Mouse (Mus musculus): ENCODE results near the gene Tk1.
"Not testable (repeated sequence)": the region's sequence is repeated elsewhere in the genome, so short reads cannot be mapped to it uniquely, and the experiment has no call there.

Gene Tk1

DNA sequence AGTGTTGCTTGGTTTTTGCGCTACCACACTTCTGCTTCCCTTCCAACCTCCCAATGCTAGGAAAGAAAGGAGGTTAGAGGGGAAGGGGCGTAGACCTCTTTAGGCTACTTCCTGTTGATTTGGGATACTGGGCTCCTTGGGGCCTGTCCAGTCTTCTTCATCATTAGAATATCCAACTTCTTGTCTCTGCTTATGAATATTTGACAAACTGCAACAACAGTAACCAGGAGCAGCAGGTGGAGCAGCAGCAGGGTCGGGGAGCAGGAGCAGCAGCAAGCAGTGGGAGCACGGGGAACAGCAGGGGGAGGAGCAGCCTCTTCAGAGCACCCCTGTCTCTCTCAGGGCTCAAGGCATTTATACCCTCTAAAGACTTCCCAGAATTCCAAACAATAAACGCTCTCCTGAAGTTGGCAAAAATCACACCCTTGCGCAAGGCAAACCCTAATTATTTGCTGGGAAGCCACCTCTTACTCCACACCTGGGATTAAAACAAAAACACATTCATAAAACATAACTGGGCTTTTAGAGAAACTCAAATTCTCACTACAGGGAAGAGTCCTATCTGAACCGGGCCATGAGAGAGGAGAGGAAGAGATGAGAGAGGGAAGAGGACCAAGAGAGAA is 21.8 kb upstream of the Tk1 start:
- DNase-seq (ENCODE audit: low read depth, low spot score), result no peak

DNA sequence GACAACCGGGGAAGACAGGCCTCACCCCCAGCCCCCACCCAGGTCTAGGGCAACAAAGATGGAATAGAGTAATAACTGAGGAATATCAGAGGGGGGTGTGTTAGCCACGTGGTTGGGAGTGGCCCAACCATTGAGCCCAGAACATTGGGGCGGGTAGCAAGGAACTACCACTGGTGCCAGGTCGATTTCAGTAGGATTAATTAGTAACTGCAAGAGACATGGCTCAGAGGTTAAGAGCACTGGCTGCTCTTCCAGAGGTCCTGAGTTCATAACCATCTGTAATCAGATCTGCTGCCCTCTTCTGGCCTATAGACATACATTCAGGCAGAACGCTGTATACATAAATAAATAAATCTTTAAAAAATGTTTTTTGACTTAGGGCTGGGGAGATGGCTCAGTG is 20.7 kb upstream of the Tk1 start:
- peak; percentile 38 for DNase-seq (ENCODE audit: low read depth, low spot score)

DNA sequence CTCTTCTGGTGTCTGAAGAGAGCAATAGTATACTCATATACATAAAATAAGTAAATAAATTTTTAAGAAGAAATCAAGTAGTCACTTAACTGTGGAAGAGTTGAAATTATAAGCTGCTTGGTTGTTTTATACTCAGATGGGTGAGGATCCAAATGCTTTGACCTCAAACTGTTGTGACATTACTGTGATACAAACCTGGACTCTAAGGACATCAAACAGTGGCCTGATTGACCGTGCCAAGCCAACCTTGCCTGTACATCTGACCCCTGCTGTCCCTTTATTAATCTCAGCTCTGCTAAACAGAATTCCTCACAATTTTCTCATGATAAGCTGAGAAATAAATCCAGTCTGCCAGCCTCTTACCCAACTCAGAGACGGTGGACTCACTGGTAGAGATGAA is 19.8 kb upstream of the Tk1 start:
- no peak for DNase-seq (ENCODE audit: low read depth, low spot score)

DNA sequence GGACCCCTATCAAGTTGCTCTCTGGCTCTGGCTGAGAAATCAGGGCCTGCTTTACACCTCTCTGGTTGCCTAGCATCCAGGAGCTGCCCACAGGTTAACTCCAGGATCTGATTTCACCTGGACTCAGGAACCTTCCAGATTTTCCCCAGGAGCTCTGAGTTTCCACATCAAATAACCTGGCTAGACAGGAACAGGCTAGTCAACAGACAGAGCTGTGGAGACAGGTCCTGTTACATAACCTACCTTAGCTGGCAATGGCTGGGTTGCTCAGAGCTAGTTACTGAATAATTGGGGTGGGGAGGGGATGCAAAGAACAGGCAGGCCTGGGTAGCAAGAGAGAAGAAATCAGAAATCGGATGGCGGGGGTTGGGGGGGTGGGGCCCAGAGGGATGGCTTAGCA is 19.1 kb upstream of the Tk1 start:
- no peak for DNase-seq (ENCODE audit: low read depth, low spot score)

DNA sequence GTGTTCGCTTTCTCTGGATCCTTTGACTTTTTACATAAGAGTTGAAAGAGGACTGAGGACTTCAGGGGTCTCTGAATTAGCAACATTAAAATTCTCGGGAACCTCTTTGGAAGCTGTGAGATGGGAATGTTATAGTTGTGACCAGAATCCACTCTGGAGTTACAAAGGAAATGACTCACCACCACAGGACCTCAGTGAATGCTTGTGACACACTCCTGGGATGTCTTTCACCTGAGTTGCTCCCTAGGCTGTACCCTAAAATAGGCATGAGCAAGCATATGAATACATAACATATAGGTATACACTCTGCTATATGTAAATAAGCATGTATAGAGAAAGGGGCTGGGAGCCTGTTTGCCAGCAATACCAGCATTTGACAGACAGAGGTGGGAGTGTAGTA is 17.5 kb upstream of the Tk1 start:
- no peak for DNase-seq (ENCODE audit: low read depth, low spot score)

DNA sequence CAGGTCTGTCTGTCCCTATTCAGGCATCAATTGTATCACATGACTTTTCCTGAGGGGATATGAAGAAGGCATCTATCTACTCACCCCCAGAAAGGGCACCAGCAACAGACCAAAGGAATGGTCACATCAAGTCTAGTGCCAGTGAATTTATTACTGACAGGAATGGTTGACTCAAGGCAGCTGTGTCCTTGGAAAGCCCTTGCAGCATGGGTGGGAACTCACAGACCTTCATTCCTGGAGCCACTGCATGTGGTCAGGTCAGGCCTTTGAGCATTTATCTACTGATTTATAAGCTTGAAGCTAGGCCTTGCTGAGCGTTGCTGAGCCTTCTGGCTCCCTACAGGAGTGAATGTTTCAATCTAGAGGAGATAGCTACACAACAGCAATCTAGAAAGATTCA is 15.0 kb upstream of the Tk1 start:
- DNase-seq (ENCODE audit: low read depth, low spot score), result no peak

DNA sequence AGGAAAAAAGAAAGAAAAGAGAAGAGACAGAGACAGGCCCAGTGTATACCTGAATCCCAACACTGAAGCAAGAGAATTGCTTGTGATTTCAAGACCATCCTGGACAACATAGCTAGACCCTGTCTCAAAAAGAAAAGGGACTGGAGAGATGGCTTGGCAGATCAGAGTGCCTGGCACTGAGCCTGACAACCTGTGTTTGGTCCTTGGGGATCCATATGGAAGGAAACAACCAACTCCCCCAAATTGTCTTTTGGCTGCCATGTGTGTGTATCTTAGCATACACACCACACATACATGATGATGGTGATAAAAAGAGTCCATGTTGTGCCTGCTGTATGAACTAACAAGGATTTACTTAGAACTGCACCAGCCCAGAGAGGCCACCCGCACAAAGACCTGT is 13.1 kb upstream of the Tk1 start:
- no peak for DNase-seq (ENCODE audit: low read depth, low spot score)

DNA sequence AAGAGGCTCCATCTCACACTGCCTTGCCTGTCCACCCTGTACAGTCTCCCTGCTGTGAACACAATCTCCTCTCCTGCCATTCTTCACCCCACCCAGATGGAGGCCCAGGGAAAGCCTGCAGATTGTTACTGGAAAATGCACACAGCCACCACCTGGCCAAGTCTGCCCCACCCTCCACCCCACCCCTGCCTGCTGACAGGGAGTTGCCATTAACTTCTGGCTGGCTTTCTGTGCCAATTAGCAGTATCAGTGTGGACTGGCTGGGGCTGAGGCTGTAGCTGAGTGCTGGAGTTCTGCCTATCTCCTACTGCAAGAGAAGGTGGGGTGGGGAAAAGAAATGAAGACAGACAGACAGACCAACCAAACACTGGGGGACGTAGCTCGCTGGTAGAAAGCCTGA is 12.7 kb upstream of the Tk1 start:
- DNase-seq (ENCODE audit: low read depth, low spot score), result no peak

DNA sequence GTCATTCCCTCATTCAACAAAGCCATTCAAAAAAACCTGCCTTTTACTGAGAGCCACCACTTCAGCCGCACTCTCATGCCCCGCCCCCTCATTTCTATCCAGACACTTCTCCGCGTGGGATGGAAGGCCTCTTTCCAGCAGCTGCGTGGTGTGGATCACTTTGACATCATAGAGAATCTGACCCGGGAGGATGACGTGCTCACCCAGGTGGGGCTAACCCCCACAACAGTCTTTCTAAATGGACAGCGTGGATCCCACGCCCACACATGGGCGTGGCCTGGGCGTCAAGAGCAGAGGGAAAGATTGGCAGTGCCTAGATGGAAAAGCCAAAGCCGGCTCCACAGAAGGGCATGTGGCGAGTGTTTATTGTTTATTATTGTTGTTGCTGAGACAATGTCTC is 10.4 kb upstream of the Tk1 start:
- peak; percentile 27 for DNase-seq (ENCODE audit: low read depth, low spot score)

DNA sequence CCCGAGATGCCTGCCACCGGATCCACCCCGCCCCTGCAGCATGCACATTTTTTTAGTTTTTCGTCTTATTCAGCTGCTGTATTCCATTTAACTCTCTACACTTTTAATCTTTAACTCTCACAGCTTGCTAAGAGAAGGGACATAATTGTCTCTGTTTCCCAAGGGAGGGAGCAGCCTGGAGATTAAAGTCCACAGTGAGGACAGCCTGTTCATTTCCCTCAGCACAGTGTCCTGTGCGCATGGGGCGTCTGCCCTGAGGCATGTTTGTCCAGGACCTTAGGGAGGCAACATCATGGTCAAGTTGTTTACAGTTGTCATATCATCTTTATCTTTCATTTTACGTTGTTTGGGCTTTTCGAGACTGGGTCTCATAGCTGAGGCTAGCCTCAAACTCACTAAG is 8.2 kb upstream of the Tk1 start:
- no peak for DNase-seq (ENCODE audit: low read depth, low spot score)

DNA sequence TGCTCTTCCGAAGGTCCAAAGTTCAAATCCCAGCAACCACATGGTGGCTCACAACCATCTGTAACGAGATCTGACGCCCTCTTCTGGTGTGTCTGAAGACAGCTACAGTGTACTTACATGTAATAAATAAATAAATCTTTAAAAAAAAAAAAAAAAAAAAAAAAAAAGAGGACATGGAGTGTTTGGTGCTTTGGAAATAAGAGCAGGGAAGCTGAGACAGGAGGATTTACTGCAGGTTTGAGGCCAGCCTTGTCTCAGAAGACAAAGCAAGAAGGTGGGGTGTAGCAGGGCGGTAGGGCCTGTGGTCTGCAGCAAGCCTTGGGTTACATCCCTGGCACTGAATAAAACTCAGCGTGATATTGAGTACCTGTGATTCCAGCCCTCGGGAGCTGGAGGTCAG is 7.6 kb upstream of the Tk1 start:
- DNase-seq (ENCODE audit: low read depth, low spot score), result not testable (repeated sequence)

DNA sequence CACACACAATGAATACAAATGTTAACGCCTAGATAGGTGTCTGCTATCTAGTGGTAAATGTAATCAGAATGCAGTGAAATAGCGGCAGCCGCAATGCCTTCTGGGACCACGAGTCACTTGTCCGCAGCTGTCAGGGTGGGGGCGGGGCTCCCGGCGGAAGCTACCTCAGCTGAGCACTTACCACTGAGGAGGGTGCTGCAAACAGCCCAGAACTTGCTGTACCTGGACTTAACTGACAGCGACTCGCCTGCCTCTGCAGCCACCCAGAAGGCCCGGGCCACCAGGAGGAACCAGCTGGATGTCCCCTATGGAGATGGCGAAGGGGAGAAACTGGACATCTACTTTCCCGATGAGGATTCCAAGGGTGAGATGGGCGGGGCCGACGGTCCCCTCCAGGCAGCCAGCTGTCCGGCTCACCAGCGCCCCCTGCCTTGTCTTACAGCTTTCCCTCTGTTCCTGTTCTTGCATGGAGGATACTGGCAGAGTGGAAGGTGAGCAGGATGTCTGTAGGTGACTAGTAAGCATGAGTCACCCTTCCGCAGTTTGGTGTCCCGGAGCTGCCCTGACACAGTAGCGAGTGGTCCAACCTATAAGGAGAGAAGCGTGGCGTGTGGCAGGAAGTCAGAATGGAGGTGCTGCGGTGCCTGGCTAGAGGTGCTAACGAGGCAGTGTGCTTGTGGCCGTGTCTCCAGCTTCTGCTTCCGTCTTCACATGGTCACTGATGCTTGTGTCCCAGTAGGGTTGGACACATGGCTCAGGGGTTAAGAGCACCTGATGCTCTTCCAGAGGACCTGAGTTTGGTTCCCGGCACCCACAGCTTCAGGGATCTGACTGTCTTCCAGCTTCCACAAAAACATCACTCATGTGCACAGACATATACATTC is 6.4 kb upstream of the Tk1 start:
- peak; percentile 96 for DNase-seq (ENCODE audit: low read depth, low spot score)

DNA sequence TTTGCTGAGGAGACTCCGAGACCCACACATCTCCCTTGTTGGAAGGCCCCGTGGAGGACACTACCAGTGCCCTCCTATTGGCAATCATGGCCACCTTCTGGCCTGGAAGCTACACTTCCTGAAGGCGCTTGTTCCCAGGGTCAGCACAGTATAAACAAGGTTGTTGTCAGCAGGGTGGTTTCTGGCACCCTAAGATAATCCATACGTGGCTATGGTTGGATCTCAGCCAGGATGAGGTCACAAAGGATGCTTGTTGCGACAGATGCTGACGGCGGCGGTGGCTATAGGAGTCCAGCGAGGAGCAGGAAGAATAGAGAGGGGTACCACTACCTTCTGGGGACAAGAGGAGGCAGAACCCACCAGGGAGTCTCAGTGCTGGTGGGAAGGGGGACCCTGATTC is 4.5 kb upstream of the Tk1 start:
- no peak for DNase-seq (ENCODE audit: low read depth, low spot score)

DNA sequence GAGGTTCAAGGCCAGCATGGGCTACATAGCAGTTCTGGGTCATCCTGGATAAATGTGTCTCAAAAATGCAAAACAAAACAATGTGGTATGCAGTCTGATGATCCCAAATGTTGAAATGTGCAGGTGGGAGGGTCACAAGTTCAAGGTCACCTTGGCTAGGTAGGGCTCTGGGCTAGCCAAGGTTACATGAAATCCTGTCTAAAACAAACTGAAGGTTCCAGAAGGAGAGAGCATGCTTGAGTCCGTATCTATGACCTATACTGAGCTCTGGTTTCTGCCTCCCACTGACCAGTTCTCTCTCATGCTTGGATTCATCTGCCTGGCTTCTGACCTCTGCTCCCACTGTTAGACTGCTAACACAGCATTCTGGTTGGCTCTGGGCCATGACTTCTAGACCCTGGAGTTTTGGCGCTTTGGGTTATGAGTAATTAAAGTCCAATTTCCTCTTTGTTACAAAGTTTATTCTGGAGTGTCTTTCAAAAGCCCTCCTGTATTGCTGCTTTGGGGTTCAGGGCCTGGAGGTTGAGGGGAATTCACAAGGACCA is 3.9 kb upstream of the Tk1 start:
- DNase-seq (ENCODE audit: low read depth, low spot score), result no peak

DNA sequence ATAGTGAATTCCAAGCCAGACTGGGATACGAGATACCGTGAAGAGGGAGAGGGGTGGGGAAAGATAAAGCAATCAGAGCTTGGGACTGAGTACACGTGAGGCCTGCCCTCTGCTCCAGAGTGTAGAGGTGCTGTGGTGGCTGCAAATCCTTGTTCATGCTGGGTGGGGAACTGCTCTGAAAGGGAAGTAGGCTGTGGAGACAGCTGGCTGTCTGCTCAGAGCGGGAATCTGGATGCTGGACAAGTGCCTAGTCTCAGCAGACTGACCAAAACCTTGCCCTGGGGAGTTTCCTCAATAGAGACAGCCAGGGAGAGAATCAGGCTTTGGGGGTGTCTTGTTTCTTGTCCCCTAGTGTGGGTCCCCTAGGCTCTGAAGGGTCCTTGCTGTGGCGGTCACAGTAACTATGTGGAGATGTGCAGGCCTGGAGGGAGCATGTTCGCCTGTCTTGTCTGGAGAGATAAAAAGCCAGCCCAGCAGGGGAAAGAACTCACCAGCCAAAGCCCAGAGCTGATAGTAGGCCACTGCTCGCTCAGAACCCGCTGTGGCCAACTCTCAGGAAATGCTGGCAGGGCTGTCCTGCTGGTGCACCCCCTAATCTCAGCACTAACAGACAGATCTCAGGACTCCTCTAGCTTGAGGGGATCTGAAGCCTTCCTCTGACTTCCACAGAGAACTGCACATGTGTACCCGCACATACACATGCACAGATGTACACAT is 3.2 kb upstream of the Tk1 start:
- no peak for DNase-seq (ENCODE audit: low read depth, low spot score)

DNA sequence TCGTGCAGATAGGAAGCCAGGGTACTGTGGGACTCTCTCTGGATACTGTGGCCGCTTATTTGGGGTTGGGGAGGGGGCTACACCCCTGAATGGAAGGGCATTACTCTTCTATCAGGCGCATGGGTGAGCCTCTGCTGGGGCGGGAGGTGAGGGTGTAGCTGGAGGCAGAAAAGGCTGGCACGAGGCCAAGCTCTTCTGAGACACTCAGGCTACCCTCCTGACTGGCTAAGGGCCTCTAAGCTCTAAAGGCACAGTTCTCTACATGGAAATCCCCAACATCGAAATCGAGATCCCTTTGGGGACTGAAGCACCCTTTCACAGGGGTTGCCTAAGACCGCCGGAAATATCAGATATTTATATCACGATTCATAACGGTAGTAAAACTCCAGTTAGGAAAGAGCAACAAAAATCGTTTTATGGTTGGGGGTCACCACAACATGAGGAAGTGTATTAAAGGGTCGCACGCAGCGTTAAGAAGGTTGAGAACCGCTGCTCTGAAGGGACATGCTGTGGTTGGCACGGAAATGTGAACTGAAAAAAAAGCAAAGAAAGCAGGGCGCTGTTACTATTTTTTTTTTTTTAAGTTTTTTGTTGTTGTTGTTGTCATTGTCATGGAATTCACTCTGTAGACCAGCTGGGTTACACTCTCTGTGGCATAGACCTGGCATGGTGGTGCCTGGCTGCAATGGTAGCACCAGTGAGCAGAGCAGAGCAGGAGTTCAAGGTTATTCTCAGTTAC is 2.4 kb upstream of the Tk1 start:
- DNase-seq (ENCODE audit: low read depth, low spot score), result peak; percentile 87

DNA sequence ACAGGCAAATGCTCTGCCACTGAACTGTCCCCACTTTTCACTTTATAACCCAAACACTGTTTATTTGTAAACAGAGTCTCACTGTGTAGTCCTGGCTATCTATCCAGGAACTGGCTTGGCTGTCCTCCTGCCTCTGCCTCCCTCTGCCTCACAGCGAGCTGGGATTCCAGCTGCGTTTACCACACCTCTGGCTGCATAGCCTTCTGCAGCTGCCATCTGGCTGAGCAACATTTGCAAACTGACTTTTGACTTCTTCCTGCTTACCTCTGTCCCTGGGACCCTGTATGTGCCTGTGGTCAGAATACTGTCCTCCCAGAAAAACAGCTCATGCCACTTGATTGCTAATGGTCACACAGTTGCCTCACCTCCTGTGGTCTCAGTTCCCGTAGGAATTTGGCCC is 1.5 kb upstream of the Tk1 start:
- DNase-seq (ENCODE audit: low read depth, low spot score), result no peak

DNA sequence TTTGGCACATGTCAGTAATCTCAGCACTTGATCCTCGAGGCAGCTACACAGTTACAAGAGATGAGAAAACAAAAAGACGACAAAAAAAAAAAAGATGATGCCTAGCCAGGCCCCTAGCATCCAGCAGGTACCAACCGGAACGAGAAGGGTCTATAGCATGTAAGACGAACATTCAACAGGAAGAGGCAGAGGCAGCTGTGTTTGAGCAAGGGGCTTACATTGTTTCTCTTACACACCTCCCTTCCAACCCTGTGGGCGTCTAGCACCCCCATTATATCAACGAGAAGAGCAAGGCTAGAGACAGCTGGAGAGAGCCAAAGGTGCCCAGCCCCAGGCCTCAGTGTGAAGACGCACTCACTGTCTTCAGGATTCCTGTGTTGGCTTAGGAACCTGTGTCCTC is 1.0 kb upstream of the Tk1 start:
- peak; percentile 21 for DNase-seq (ENCODE audit: low read depth, low spot score)

DNA sequence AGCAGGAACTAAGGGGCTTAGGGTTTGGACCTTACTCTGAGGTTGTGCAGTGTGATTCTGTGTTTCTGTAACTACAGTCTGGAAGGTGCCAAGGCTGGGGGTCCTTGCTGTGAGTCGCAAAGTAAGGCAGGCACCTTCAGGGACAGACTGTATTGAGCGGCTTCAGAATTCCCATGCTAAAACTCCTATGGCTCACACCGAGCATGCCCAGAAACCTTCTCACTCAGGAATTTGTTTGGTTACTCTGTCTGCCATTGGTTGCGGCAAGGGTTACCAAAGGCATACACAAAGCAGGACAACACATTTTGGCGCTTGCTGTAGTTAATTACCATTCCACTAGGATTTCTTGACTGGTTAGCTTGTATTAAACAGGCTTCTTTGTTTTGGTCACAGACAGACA is 272 bp upstream of the Tk1 start:
- no peak for DNase-seq (ENCODE audit: low read depth, low spot score)

DNA sequence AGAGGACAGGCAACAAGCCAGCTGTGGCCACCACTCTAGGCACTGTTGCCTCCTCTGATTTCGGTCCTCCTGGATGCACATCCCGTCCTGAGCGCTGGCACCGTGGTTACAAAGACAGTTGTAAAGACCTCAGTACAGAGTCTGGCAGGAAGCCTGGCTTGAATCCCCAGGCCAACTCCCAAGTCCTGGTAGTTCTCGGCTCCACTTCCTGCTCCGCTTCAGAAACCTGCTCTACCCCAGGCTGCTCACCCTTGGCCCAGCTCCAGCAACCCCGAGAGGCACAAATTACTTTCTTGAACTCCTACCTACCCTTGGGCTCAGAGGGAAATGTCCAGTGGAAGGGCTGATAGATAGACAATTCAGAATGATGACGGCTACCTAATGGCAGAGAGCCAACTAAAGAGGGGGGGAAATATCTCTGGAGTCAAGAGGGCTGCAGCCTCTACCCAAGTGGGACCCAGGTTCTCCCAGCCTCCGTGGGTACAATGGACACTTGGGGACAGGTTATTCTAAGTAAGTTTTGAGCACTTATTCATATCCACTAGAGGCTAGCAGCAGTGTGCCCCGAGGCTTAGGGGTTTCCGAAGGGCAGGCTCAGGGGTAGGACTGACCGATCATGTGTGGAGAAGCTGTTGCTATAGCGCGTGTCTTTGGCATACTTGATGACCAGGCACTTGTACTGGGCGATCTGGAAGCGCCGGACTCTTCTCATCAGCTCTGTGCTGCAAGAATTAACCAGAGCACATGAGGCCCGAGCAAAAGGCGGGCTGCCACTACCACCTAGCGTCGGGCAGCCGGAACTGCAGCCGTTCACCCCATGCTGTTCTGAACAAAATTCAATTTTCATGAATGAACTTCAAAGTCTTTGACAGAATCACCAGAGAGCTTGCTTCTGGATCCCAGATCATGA is 1.6 kb downstream of the Tk1 start:
- peak; percentile 83 for DNase-seq (ENCODE audit: low read depth, low spot score)

DNA sequence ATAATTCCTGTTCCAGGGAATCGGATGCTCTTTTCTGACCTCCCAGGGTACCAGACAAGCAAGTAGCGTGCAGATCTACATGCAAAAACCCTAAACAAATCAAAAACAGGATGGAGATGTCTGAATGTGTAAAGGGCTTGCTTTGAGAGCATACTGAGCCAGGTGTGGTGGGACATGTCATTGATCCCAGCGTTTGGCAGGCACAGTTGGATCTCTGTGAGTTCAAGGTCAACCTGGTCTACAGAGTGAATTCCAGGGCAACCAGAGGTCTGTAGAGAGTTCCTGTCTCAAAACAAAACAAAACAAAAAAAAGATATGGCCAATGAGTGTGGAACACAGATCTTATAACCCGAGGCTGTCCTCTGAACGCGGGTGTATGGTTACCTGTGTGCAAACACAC is 2.5 kb downstream of the Tk1 start:
- DNase-seq (ENCODE audit: low read depth, low spot score), result no peak
